Mouse (Mus musculus) kidney, adult 2 months (tissue): ENCODE results near the gene Arid1b. TPM values are rescaled to one million over a fixed set of nuclear protein-coding genes. Genes with fewer than 3 reads are reported as not detected.

ENCODE experiments used
- DNase-seq: peaks from one replicate; pipeline ENCODE4 v3.0.0; 2021
- H3K27ac ChIP-seq: fragments of 200-500 bp; 2 replicates; pipeline ENCODE4 v1.5.1; 2012; ENCODE audit warnings: low read depth, low read length, control low read depth, inconsistent platforms; ENCODE audit not compliant: insufficient read depth
- H3K27me3 ChIP-seq: fragments of 200-500 bp; replicated peaks from 2 replicates; pipeline ENCODE4 v1.6.1; 2012; ENCODE audit warnings: mild to moderate bottlenecking, moderate library complexity, low read length, inconsistent platforms; ENCODE audit not compliant: control insufficient read depth, insufficient read depth
- H3K36me3 ChIP-seq: fragments of 200-500 bp; 2 replicates; pipeline ENCODE4 v1.6.1; 2012; ENCODE audit warnings: mild to moderate bottlenecking, moderate library complexity, low read length, inconsistent platforms; ENCODE audit not compliant: control insufficient read depth, insufficient read depth
- H3K4me1 ChIP-seq: fragments of 200-500 bp; 2 replicates; pipeline ENCODE4 v1.6.1; 2011; ENCODE audit warnings: low read length; ENCODE audit not compliant: control insufficient read depth, insufficient read depth
- H3K4me3 ChIP-seq: fragments of 200-500 bp; 2 replicates; pipeline ENCODE4 v1.5.1; 2011; ENCODE audit warnings: mild to moderate bottlenecking, low read depth, low read length, control low read depth; ENCODE audit not compliant: insufficient read depth
- CTCF ChIP-seq: fragments of 200-500 bp; conservative IDR thresholded peaks from 2 replicates; pipeline ENCODE4 v1.5.1; 2011; ENCODE audit warnings: low read depth, mild to moderate bottlenecking, control low read depth, low read length, moderate library complexity, mixed read lengths; ENCODE audit not compliant: insufficient read depth, insufficient read length
- POLR2A ChIP-seq: fragments of 200-500 bp; IDR thresholded peaks from one replicate; pipeline ENCODE4 v1.6.1; 2011; ENCODE audit warnings: low read depth, low read length, control low read depth
- WGBS: fragments of 180-500 bp; shearing (Covaris S2); methylation state at CpG from one replicate; pipeline ENCODE4 v1.1.7; 2018; 5-methylcytosine and 5-hydroxymethylcytosine counted together
- polyA plus RNA-seq: library from polyadenylated mRNA; depleted of rRNA; stranded (reverse); fragments of >200 nt; gene quantifications from 2 replicates; pipeline ENCODE4 v1.2.3, GENCODE M21; 2012

The Arid1b gene
- polyA plus RNA-seq, 1 experiment = 20.6 TPM

- WGBS = 43% methylated on average over 5 of the region's 5 CpGs
- Histone ChIP-seq H3K36me3 (no peaks in the 10 kb centered on the region), H3K27me3 (no peaks in the 10 kb centered on the region), H3K27ac (no peak overlapping the region), H3K4me3 (no peak overlapping the region), H3K4me1 (peaks cover 75% of the 10 kb centered on the region)
- TF ChIP-seq CTCF = no peak; the same call in 1 of the 2 replicates
- TF ChIP-seq POLR2A = no peak
- DNase-seq = no peak
Measured at GRCm38 (mm10) chr17:5008761-5009160, 14.6 kb downstream of the Arid1b start.

GRCm38 (mm10) chr17:5009526-5010260 is 15.6 kb downstream of the Arid1b start:
- Histone ChIP-seq H3K4me1 (peaks cover 75% of the 10 kb centered on the region), H3K4me3 (no peak overlapping the region), H3K27me3 (no peaks in the 10 kb centered on the region), H3K36me3 (no peaks in the 10 kb centered on the region), H3K27ac (no peak overlapping the region)
- TF ChIP-seq POLR2A (no peak), CTCF (no peak)
- WGBS = 46% methylated on average over 12 of the region's 12 CpGs
- peak; percentile 75 for DNase-seq

- peaks cover 68% of the 10 kb centered on the region for H3K4me1 ChIP-seq
- WGBS = 39% methylated on average over 7 of the region's 7 CpGs
- DNase-seq = no peak
- TF ChIP-seq CTCF = no peak
- TF ChIP-seq POLR2A = no peak
- no peak overlapping the region for H3K4me3 ChIP-seq
- H3K27ac ChIP-seq = no peak overlapping the region
- no peaks in the 10 kb centered on the region for H3K27me3 ChIP-seq
- H3K36me3 ChIP-seq = no peaks in the 10 kb centered on the region
Measured at GRCm38 (mm10) chr17:5010781-5011180, 16.6 kb downstream of the Arid1b start.

- H3K4me1 ChIP-seq = peaks cover 59% of the 10 kb centered on the region
- H3K27ac ChIP-seq = no peak overlapping the region
- H3K27me3 ChIP-seq = no peaks in the 10 kb centered on the region
- no peaks in the 10 kb centered on the region for H3K36me3 ChIP-seq
- WGBS = 25% methylated on average over 3 of the region's 3 CpGs
- no peak for DNase-seq
- no peak for TF ChIP-seq CTCF
- no peak for TF ChIP-seq POLR2A
- H3K4me3 ChIP-seq = no peak overlapping the region
Measured at GRCm38 (mm10) chr17:5012091-5012490, 18.0 kb downstream of the Arid1b start.

GRCm38 (mm10) chr17:5012517-5012916 is 18.4 kb downstream of the Arid1b start:
- 31% methylated on average over 4 of the region's 4 CpGs for WGBS
- Histone ChIP-seq H3K4me3 (no peak overlapping the region), H3K27me3 (no peaks in the 10 kb centered on the region), H3K36me3 (no peaks in the 10 kb centered on the region), H3K27ac (peak overlapping the region; percentile 21; the same call in 1 of the 2 replicates), H3K4me1 (peaks cover 55% of the 10 kb centered on the region)
- no peak for TF ChIP-seq CTCF
- TF ChIP-seq POLR2A = no peak
- peak; percentile 67 for DNase-seq

GRCm38 (mm10) chr17:5014327-5014957 is 20.3 kb downstream of the Arid1b start:
- TF ChIP-seq POLR2A (no peak), CTCF (no peak)
- Histone ChIP-seq H3K27me3 (no peaks in the 10 kb centered on the region), H3K27ac (0 out of 2 replicates have a peak overlapping the region, but pooled peaks have one; percentile 1), H3K36me3 (no peaks in the 10 kb centered on the region), H3K4me3 (no peak overlapping the region), H3K4me1 (peaks cover 37% of the 10 kb centered on the region)
- peak; percentile 66 for DNase-seq
- 60% methylated on average over 23 of the region's 23 CpGs for WGBS

GRCm38 (mm10) chr17:5016404-5016803 is 22.3 kb downstream of the Arid1b start:
- Histone ChIP-seq H3K36me3 (no peaks in the 10 kb centered on the region), H3K4me1 (peaks cover 33% of the 10 kb centered on the region), H3K27ac (no peak overlapping the region), H3K27me3 (no peaks in the 10 kb centered on the region), H3K4me3 (no peak overlapping the region)
- TF ChIP-seq CTCF = no peak
- 45% methylated on average over 4 of the region's 4 CpGs for WGBS
- no peak for DNase-seq
